Mouse (Mus musculus): ENCODE data around the gene Cel. TPM values are rescaled to one million over a fixed set of nuclear protein-coding genes. Genes with fewer than 3 reads are reported as not detected.

Gene Cel
- 256 TPM for polyA plus RNA-seq (2014; fragmentation: Illumina TruSeq; extraction: RNeasy Lipid Tissue Mini Kit (QIAGEN cat#74804); ENCODE audit: low replicate concordance)

GRCm38 (mm10) chr2:28563303-28563702 is at the start of gene Cel:
TSS of gene Cel (minus strand) at chr2:28563403.

GRCm38 (mm10) chr2:28583651-28584050 is 20.4 kb upstream of the Cel start, which contains the start of gene Gtf3c5:
TSS of gene Gtf3c5 (minus strand) at chr2:28583751.

GRCm38 (mm10) chr2:28512798-28513401 is 50.3 kb downstream of the Cel start, which contains the start of gene Ralgds:
TSS of gene Ralgds (plus strand) at chr2:28513125.

GRCm38 (mm10) chr2:28505795-28506194 is 57.4 kb downstream of the Cel start, which contains the start of gene Gm10134:
TSS of gene Gm10134 (plus strand) at chr2:28506095.

Other genes with a start within 250 kb of the Cel start
- 0.56 TPM for gene Ppp1r26, start 116.6 kb downstream of the Cel start, polyA plus RNA-seq (2014; fragmentation: Illumina TruSeq; extraction: RNeasy Lipid Tissue Mini Kit (QIAGEN cat#74804); ENCODE audit: low replicate concordance)
- not detected for gene 1700007K13Rik, start 97.1 kb downstream of the Cel start, polyA plus RNA-seq (2014; fragmentation: Illumina TruSeq; extraction: RNeasy Lipid Tissue Mini Kit (QIAGEN cat#74804); ENCODE audit: low replicate concordance)
- gene Mrps2, start 95.3 kb downstream of the Cel start, polyA plus RNA-seq (2014; fragmentation: Illumina TruSeq; extraction: RNeasy Lipid Tissue Mini Kit (QIAGEN cat#74804); ENCODE audit: low replicate concordance): 69.0 TPM
- not detected for gene Gbgt1, start 66.5 kb downstream of the Cel start, polyA plus RNA-seq (2014; fragmentation: Illumina TruSeq; extraction: RNeasy Lipid Tissue Mini Kit (QIAGEN cat#74804); ENCODE audit: low replicate concordance)
- gene Gm10134, start 57.3 kb downstream of the Cel start, polyA plus RNA-seq (2014; fragmentation: Illumina TruSeq; extraction: RNeasy Lipid Tissue Mini Kit (QIAGEN cat#74804); ENCODE audit: low replicate concordance): not detected
- gene Ralgds, start 50.3 kb downstream of the Cel start, polyA plus RNA-seq (2014; fragmentation: Illumina TruSeq; extraction: RNeasy Lipid Tissue Mini Kit (QIAGEN cat#74804); ENCODE audit: low replicate concordance): 8.7 TPM
- 1.4 TPM for gene Gtf3c5, start 20.3 kb upstream of the Cel start, polyA plus RNA-seq (2014; fragmentation: Illumina TruSeq; extraction: RNeasy Lipid Tissue Mini Kit (QIAGEN cat#74804); ENCODE audit: low replicate concordance)
- not detected for gene Gfi1b, start 58.6 kb upstream of the Cel start, polyA plus RNA-seq (2014; fragmentation: Illumina TruSeq; extraction: RNeasy Lipid Tissue Mini Kit (QIAGEN cat#74804); ENCODE audit: low replicate concordance)
- gene Tsc1, start 77.8 kb upstream of the Cel start, polyA plus RNA-seq (2014; fragmentation: Illumina TruSeq; extraction: RNeasy Lipid Tissue Mini Kit (QIAGEN cat#74804); ENCODE audit: low replicate concordance): 4.8 TPM
- gene Spaca9, start 136.3 kb upstream of the Cel start, polyA plus RNA-seq (2014; fragmentation: Illumina TruSeq; extraction: RNeasy Lipid Tissue Mini Kit (QIAGEN cat#74804); ENCODE audit: low replicate concordance): not detected
- gene Ak8, start 136.8 kb upstream of the Cel start, polyA plus RNA-seq (2014; fragmentation: Illumina TruSeq; extraction: RNeasy Lipid Tissue Mini Kit (QIAGEN cat#74804); ENCODE audit: low replicate concordance): not detected

Data from small intestine, adult 10 weeks (tissue).